In the genomic region with DNA sequence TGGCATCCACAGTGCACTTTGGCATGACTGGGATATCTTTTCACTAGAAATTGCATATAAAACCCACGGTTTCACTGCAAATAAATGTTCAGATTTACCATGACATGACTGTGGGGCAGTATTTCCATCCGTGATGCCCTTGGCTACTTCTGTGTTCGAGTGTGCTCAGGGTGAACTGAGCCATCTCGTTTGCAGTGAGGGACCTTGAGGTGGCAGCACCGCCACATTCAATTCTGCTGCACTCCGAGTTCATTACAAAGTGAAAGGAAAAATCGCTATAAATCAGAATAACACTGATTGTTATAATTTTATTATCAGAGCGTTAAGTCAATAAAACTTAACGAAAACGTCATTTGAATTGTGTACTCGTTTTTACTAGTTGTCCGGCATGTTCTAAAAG, we compare ENCODE assay signal across 18 mouse cellular contexts. TPM values are rescaled to one million over a fixed set of nuclear protein-coding genes. Genes with fewer than 3 reads are reported as not detected.
A peak's percentile ranks its signal among the peaks of the same experiment; 100 is the strongest.
DNase-seq lines count a peak whose midpoint lies in the region; ATAC-seq and TF ChIP-seq lines count a peak whose summit lies in the region.
"Had no signal": no experiment of that assay in that cellular context is flagged by ENCODE, and none has a peak within 500 bp of the region (broad histone marks: within the 10 kb centered on the region; RNA-seq: fewer than 3 reads in every experiment).

No protein-coding gene starts in this region.

- DNase-seq in frontal cortex, postnatal 10 days (ENCODE audit: low spot score in 2 of 2): no peak
- DNase-seq in left cerebral cortex, postnatal 25 days (ENCODE audit: low spot score in 2 of 2): peak; percentile 40 to 50
- no peak for DNase-seq in left cerebral cortex, postnatal 4 days
- peak; percentile 22 for DNase-seq in right cerebral cortex, postnatal 14 days
- no peak for DNase-seq in right cerebral cortex, adult 18-20 months
- no peak for DNase-seq in thymus, adult 2 months
- DNase-seq in cerebellum, adult 11-12 months: no peak
- DNase-seq: B cell, adult 2 months; cerebellum, adult 9-11 months; gastrocnemius, postnatal 10 days; kidney, adult 8-10 months; liver; spleen, adult 18-20 months had no signal

- intact Hi-C loops in left cerebral cortex, postnatal 25 days (cut with DNase I): no loop called here
- intact Hi-C loops in left cerebral cortex, postnatal 4 days (cut with DNase I): loop anchor here (10.0 kb wide), 1 partner anchor 1531 kb away; no protein-coding TSS in a partner anchor

- TF ChIP-seq POLR2A in thymus, adult 2 months (IDR thresholded peaks at IDR 0.05; ENCODE audit: control insufficient read depth, extremely low read depth, insufficient read depth, low read length, poor library complexity): no peak

- WGBS in thymus, adult 2 months: 78% methylated on average over 12 of the region's 12 CpGs

- no peak for TF ChIP-seq CTCF in thymus, adult 2 months (IDR thresholded peaks at IDR 0.05; ENCODE audit: borderline replicate concordance, control insufficient read depth, extremely low read depth, insufficient read depth, low read length, poor library complexity)

- no peak overlapping the region for H3K27ac ChIP-seq in thymus, adult 2 months (ENCODE audit: control insufficient read depth, insufficient read depth, low read length)
- H3K27ac ChIP-seq: embryonic facial prominence, embryonic 10.5 days; hindbrain, embryonic 10.5 days had no signal

- no peaks in the 10 kb centered on the region for H3K36me3 ChIP-seq in thymus, adult 2 months (ENCODE audit: control insufficient read depth, insufficient read depth, low read length)
- H3K36me3 ChIP-seq: embryonic facial prominence, embryonic 10.5 days; G1E; heart, embryonic 12.5 days; hindbrain, embryonic 10.5 days had no signal

- H3K4me3 ChIP-seq in thymus, adult 2 months (ENCODE audit: control insufficient read depth, insufficient read depth, low read length): no peak overlapping the region
- H3K4me3 ChIP-seq: embryonic facial prominence, embryonic 10.5 days; heart, embryonic 12.5 days; hindbrain, embryonic 10.5 days had no signal

- ATAC-seq in frontal cortex, adult (ENCODE audit: low TSS enrichment): 0 out of 2 replicates have a peak, but pooled peaks have one; percentile 57

- no peaks in the 10 kb centered on the region for H3K4me1 ChIP-seq in thymus, adult 2 months (replicated peaks; ENCODE audit: control insufficient read depth, insufficient read depth, low read length)
- H3K4me1 ChIP-seq: embryonic facial prominence, embryonic 10.5 days; heart, embryonic 12.5 days; hindbrain, embryonic 10.5 days had no signal

- H3K27me3 ChIP-seq in thymus, adult 2 months (ENCODE audit: control insufficient read depth, insufficient read depth, low read length): no peaks in the 10 kb centered on the region

RNA-seq across cellular contexts. Expression of a gene that starts 21.1 kb away (rescaled TPM):
- total RNA-seq in left cerebral cortex, postnatal 25 days (2021): 10 to 100 TPM; 28.9 to 31.8 TPM
- 10 to 100 TPM; 34.3 to 36.5 TPM for total RNA-seq in left cerebral cortex, postnatal 4 days (2021)
- 12.7 and 14.6 TPM in 2 replicates for polyA plus RNA-seq in thymus, adult 2 months (2012; rRNA removed)

Comparison
In these comparisons a context has a peak if more than half of its experiments do, and no peak if none do; other contexts are left out.
1. DNase-seq: peak in left cerebral cortex, postnatal 25 days (2 of 2) and right cerebral cortex, postnatal 14 days (single experiment); none in frontal cortex, postnatal 10 days (0 of 2), left cerebral cortex, postnatal 4 days (single experiment), right cerebral cortex, adult 18-20 months (single experiment), thymus, adult 2 months (single experiment) and cerebellum, adult 11-12 months (single experiment).